Mouse (Mus musculus): ENCODE measurements around the gene Traf7. TPM values are rescaled to one million over a fixed set of nuclear protein-coding genes. Genes with fewer than 3 reads are reported as not detected.

Traf7 gene
- polyA plus RNA-seq, 1 experiment from 2014 or later, result 81.0 TPM

DNA sequence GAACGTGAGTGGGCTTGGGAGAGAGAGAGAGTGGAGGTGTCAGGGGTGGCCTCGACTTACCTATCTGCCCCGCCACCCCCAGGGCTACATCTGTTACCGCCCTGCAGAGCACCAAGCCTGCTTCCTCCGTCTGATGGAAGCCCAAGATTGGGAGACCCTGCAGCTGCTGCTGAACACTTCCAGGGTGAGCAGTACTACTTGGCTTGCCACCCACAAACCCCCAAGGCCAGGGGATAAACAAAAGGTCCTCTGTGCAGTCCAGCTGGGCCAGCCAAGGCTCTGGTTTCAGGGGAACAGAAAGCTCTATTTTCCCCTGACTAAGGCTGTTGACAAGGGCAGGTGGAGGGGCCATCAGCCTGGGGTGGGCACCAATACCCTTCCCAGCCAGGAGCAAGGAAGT lies 53.2 kb downstream of the Traf7 start:
- no peak overlapping the region for H3K27ac ChIP-seq (ENCODE audit: low read depth, low read length)
- DNase-seq (ENCODE audit: low spot score), result no peak
- H3K9ac ChIP-seq (ENCODE audit: low read depth, low read length), result no peak overlapping the region
- H3K4me1 ChIP-seq (replicated peaks; ENCODE audit: control insufficient read depth, insufficient read depth, low read length), result peaks cover 26% of the 10 kb centered on the region
- H3K36me3 ChIP-seq (ENCODE audit: control insufficient read depth, insufficient read depth, low read length), result peaks cover 24% of the 10 kb centered on the region
- no peak for ATAC-seq (replicated peaks; ENCODE audit: low FRiP score)
- WGBS, result 78% methylated on average over 5 of the region's 5 CpGs
- H3K9me3 ChIP-seq (ENCODE audit: control insufficient read depth, low read length), result no peaks in the 10 kb centered on the region
- no peak overlapping the region for H3K4me2 ChIP-seq
- H3K4me3 ChIP-seq (ENCODE audit: low read depth, low read length), result no peak overlapping the region
- no peaks in the 10 kb centered on the region for H3K27me3 ChIP-seq (replicated peaks; ENCODE audit: control insufficient read depth, insufficient read depth, low read length)

DNA sequence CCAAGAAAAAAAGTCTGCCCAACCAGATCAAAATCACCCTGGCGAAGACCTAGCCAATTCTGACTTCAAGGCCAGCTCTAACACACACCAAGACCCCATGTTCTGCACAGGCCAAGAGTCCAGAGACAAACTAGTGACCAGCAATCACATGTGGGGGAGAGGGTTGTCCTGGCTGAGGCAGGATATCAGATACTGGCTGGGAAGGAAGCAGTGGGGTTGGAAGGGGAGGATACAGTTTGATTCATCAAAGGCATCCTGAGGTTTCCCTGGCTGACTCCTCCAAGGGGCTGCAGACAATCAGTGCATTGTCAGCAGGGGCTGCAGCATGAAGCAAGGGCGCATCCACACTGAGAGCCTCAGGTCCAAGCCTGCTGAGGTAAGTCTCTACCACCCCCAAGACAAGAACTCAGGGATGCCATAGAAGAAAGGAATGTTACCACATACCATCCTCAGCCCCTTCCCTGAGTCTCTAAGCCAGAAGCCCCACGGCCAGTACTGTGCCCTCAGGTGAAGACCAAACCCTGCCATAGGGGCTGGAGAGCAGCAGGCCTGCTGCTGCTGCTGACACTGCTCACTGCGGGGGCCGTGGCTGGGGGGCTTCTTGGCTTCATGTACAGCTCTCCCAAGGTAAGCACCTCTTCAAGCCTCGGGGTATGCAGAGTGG lies 54.0 kb downstream of the Traf7 start, which contains the start of gene Bricd5:
Gene Bricd5, plus strand, starts transcription at position 273 of the 664 bp plus-strand sequence.
- peaks cover 24% of the 10 kb centered on the region for H3K36me3 ChIP-seq (ENCODE audit: control insufficient read depth, insufficient read depth, low read length)
- H3K27ac ChIP-seq (ENCODE audit: low read depth, low read length), result peak within 1 kb of the TSS; percentile 28; the same call in 1 of the 2 replicates
- DNase-seq (ENCODE audit: low spot score), result no peak
- H3K4me2 ChIP-seq, result peak within 1 kb of the TSS; percentile 98
- H3K9me3 ChIP-seq (ENCODE audit: control insufficient read depth, low read length), result no peaks in the 10 kb centered on the region
- peak within 1 kb of the TSS; percentile 99; the same call in 1 of the 2 replicates for H3K9ac ChIP-seq (ENCODE audit: low read depth, low read length)
- no peaks in the 10 kb centered on the region for H3K27me3 ChIP-seq (replicated peaks; ENCODE audit: control insufficient read depth, insufficient read depth, low read length)
- no peak for ATAC-seq (replicated peaks; ENCODE audit: low FRiP score)
- peaks cover 26% of the 10 kb centered on the region for H3K4me1 ChIP-seq (replicated peaks; ENCODE audit: control insufficient read depth, insufficient read depth, low read length)
- H3K4me3 ChIP-seq (ENCODE audit: low read depth, low read length), result peak within 1 kb of the TSS; percentile 89
- 79% methylated on average over 6 of the region's 6 CpGs for WGBS

DNA sequence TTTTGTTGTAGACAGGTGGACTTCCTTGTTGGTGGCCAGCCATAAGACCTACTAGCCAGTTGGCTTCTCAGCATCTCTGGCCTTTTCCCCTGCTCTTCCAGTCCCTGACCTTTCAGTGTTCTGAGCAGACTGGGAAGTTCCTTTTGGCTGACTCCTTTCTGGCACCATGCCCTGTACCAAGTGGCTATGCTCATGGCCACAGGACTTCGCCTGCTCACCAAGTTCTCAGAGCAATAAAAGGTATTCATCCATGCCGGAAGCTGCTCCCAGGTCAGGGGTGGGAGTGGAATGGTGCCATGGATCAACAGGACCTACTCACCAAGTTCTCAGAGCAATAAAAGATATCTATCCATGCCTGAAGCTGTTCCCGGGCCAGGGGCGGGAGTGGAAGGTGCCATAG lies 55.2 kb downstream of the Traf7 start:
- H3K4me3 ChIP-seq (ENCODE audit: low read depth, low read length), result peak overlapping the region; percentile 89
- no peak for ATAC-seq (replicated peaks; ENCODE audit: low FRiP score)

DNA sequence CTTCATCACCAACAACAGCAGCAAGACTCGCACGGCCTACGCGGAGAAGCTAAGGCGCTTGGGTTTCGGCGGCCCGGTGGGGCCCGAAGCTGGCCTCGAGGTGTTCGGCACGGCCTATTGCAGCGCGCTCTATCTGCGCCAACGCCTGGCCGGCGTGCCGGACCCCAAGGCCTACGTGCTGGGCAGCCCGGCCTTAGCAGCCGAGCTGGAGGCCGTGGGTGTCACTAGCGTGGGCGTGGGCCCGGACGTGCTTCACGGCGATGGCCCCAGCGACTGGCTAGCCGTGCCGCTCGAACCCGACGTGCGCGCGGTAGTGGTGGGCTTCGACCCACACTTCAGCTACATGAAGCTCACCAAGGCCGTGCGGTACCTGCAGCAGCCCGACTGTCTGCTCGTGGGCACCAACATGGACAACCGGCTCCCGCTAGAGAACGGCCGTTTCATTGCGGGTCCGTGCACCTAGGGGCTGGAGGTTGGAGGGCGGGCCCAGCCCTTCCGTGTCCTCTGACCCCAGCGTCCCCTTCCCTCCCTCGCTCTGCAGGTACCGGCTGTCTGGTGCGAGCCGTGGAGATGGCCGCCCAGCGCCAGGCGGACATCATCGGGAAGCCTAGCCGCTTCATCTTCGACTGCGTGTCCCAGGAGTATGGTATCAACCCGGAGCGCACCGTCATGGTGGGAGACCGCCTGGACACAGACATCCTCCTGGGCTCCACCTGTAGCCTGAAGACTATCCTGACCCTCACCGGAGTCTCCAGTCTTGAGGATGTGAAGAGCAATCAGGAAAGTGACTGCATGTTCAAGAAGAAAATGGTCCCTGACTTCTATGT lies 56.8 kb downstream of the Traf7 start:
- DNase-seq (ENCODE audit: low spot score), result peak; percentile 64
- peaks cover 15% of the 10 kb centered on the region; the same call in 1 of the 2 replicates for H3K36me3 ChIP-seq (ENCODE audit: control insufficient read depth, insufficient read depth, low read length)
- peak overlapping the region; percentile 99 for H3K9ac ChIP-seq (ENCODE audit: low read depth, low read length)
- under 1% methylated on average over 68 of the region's 68 CpGs for WGBS
- peak overlapping the region; percentile 95 for H3K27ac ChIP-seq (ENCODE audit: low read depth, low read length)
- H3K4me3 ChIP-seq (ENCODE audit: low read depth, low read length), result peak overlapping the region; percentile 89
- peaks cover 16% of the 10 kb centered on the region for H3K4me1 ChIP-seq (replicated peaks; ENCODE audit: control insufficient read depth, insufficient read depth, low read length)
- peak overlapping the region; percentile 98 for H3K4me2 ChIP-seq
- peak; percentile 44 for ATAC-seq (replicated peaks; ENCODE audit: low FRiP score)
- H3K9me3 ChIP-seq (ENCODE audit: control insufficient read depth, low read length), result no peaks in the 10 kb centered on the region
- H3K27me3 ChIP-seq (replicated peaks; ENCODE audit: control insufficient read depth, insufficient read depth, low read length), result no peaks in the 10 kb centered on the region

More for the DNA sequence above, 55.2 kb downstream of the Traf7 start:
- Histone ChIP-seq H3K9ac (ENCODE audit: low read depth, low read length) (peak overlapping the region; percentile 99), H3K9me3 (ENCODE audit: control insufficient read depth, low read length) (no peaks in the 10 kb centered on the region), H3K36me3 (ENCODE audit: control insufficient read depth, insufficient read depth, low read length) (peaks cover 24% of the 10 kb centered on the region), H3K4me2 (peak overlapping the region; percentile 98), H3K4me1 (replicated peaks; ENCODE audit: control insufficient read depth, insufficient read depth, low read length) (peaks cover 16% of the 10 kb centered on the region), H3K27me3 (replicated peaks; ENCODE audit: control insufficient read depth, insufficient read depth, low read length) (no peaks in the 10 kb centered on the region), H3K27ac (ENCODE audit: low read depth, low read length) (peak overlapping the region; percentile 28; the same call in 1 of the 2 replicates)
- no peak for DNase-seq (ENCODE audit: low spot score)
- 88% methylated on average over 4 of the region's 4 CpGs for WGBS

DNA sequence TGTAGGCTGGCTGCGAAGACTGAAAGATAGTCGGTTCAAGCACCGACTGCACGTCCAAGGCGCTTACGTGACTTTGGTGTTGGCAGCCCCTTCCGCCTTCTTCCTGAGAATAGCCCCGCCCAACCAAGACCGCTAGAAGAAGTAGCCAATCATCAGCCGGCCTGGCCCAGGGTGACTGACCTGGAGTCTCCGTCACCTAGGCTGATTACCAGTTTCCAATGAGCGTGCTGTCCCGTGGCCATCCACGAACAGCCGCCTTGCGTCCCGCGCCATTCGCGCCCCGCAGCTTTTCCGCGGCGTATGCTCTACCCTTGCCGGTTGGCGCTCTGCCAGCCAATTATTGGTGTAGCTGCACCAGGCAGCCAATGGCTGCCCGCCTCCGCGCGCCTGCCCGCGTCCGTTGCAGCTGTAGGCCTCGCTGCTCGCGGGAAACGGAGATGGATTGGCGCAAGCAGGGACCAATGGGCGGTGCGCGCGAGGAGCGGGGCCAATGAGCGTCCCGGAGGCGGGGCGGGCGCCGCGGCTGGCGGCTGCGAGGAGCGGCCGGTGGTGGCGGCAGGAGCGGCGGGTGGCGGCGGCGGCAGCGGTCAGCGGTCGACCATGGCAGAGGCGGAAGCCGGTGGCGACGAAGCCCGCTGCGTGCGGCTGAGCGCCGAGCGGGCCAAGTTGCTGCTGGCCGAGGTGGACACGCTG lies 57.7 kb downstream of the Traf7 start, which contains the start of the genes E4f1 and Pgp:
Gene E4f1, minus strand, starts transcription at position 404 of the 693 bp plus-strand sequence.
Gene Pgp, plus strand, starts transcription at position 483 of the 693 bp plus-strand sequence.
- Histone ChIP-seq H3K9ac (ENCODE audit: low read depth, low read length) (peak within 1 kb of the TSS; percentile 99), H3K27me3 (replicated peaks; ENCODE audit: control insufficient read depth, insufficient read depth, low read length) (no peaks in the 10 kb centered on the region), H3K36me3 (ENCODE audit: control insufficient read depth, insufficient read depth, low read length) (peaks cover 13% of the 10 kb centered on the region; the same call in 1 of the 2 replicates), H3K27ac (ENCODE audit: low read depth, low read length) (peak within 1 kb of the TSS; percentile 95), H3K9me3 (ENCODE audit: control insufficient read depth, low read length) (no peaks in the 10 kb centered on the region), H3K4me3 (ENCODE audit: low read depth, low read length) (peak within 1 kb of the TSS; percentile 89), H3K4me1 (replicated peaks; ENCODE audit: control insufficient read depth, insufficient read depth, low read length) (peaks cover 16% of the 10 kb centered on the region), H3K4me2 (peak within 1 kb of the TSS; percentile 98)
- ATAC-seq (replicated peaks; ENCODE audit: low FRiP score), result peak; percentile 97
- under 1% methylated on average over 75 of the region's 75 CpGs for WGBS
- peak; percentile 98 for DNase-seq (ENCODE audit: low spot score)

DNA sequence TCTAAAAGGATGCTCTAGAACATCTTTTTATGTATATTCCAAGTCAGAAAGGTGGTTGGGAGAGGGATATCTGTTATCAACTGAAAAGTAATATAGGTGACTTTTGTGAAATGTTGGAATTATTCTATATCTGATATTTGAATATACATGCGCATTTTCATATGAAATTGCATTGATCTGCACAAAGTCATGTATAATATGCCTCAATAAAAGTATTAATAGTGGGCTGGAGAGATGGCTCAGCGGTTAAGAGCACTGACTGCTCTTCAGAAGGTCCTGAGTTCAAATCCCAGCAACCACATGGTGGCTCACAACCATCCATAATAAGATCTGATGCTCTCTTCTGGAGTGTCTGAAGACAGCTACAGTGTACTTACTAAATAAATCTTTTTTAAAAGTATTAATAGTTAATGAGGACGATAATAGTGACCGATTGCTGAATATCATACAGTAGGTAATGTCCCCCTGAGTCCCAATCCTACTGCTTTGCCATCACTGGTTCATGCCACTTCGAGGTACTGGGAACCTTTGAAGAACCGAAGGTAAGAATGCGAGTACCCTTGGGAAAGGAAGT lies 58.3 kb downstream of the Traf7 start:
- peaks cover 16% of the 10 kb centered on the region for H3K4me1 ChIP-seq (replicated peaks; ENCODE audit: control insufficient read depth, insufficient read depth, low read length)
- peaks cover 11% of the 10 kb centered on the region; the same call in 1 of the 2 replicates for H3K36me3 ChIP-seq (ENCODE audit: control insufficient read depth, insufficient read depth, low read length)
- H3K4me3 ChIP-seq (ENCODE audit: low read depth, low read length), result peak overlapping the region; percentile 89
- H3K27ac ChIP-seq (ENCODE audit: low read depth, low read length), result peak overlapping the region; percentile 95
- no peaks in the 10 kb centered on the region for H3K27me3 ChIP-seq (replicated peaks; ENCODE audit: control insufficient read depth, insufficient read depth, low read length)
- H3K9ac ChIP-seq (ENCODE audit: low read depth, low read length), result peak overlapping the region; percentile 99
- H3K4me2 ChIP-seq, result peak overlapping the region; percentile 98
- 15% methylated on average over 7 of the region's 7 CpGs for WGBS
- ATAC-seq (replicated peaks; ENCODE audit: low FRiP score) (no peak), DNase-seq (ENCODE audit: low spot score) (no peak)
- H3K9me3 ChIP-seq (ENCODE audit: control insufficient read depth, low read length), result no peaks in the 10 kb centered on the region

DNA sequence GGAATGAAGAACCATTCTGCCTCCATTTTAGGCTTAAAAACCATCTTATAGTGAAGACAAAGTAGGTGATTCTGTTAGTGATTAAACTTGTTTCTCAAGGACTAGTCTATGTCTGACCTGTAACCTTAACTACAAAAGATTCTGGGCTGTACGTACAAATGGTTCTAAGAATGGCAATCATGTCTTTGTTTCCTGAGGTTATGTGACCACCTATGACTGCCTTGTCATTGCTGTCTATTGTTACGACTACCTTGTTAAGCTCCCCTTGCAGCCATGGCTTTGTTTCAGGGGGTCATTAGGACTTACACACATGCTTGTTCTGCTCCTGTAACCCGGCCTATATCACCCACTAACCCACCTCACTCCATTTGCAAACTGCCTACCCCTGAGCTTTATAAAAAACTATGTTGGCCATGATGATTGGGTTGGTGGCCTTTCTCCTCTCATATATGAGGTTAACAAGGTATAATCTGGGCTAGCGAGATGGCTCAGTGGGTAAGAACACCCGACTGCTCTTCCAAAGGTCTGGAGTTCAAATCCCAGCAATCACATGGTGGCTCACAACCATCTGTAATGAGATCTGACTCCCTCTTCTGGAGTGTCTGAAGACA lies 59.0 kb downstream of the Traf7 start:
- H3K36me3 ChIP-seq (ENCODE audit: control insufficient read depth, insufficient read depth, low read length), result peaks cover 9% of the 10 kb centered on the region; the same call in 1 of the 2 replicates
- ATAC-seq (replicated peaks; ENCODE audit: low FRiP score), result no peak
- no peak overlapping the region for H3K4me2 ChIP-seq
- H3K27ac ChIP-seq (ENCODE audit: low read depth, low read length), result no peak overlapping the region
- H3K9me3 ChIP-seq (ENCODE audit: control insufficient read depth, low read length), result no peaks in the 10 kb centered on the region
- 96% methylated on average over 5 of the region's 5 CpGs for WGBS
- H3K9ac ChIP-seq (ENCODE audit: low read depth, low read length), result no peak overlapping the region
- no peak overlapping the region for H3K4me3 ChIP-seq (ENCODE audit: low read depth, low read length)
- H3K4me1 ChIP-seq (replicated peaks; ENCODE audit: control insufficient read depth, insufficient read depth, low read length), result peaks cover 16% of the 10 kb centered on the region
- H3K27me3 ChIP-seq (replicated peaks; ENCODE audit: control insufficient read depth, insufficient read depth, low read length), result no peaks in the 10 kb centered on the region
- DNase-seq (ENCODE audit: low spot score), result no peak

Data from liver, embryonic 11.5 days (tissue).